In the genomic region with DNA sequence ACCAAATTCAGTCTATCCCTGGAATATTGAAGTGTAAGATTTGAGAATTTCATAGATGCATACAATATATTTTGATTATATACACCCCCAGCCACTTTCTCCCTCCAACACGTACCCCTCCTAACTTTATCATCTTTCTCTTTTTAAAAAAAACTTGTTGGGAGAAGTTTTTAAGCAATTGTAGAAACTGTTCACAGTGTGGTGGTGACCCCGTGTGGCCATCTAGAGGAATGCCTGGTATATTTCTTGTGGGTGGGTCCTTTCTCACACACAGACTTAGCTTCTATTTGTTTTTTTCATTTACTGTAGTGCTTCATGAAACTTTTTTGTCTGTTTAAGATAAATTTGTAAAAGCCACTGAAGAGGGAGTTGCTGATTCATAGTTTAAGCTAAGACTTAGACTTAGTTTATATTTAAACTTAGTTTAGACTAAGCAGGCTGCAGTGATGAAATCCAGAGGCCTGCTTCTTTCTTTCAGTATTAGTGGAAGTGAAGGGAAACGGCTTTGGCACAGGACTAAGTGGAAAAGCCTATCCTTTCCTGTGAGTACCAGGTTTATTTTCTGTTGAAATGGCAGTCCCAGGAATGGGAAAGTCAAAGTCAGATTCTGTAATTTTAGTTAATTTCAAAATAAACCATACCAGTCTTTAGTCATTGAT, we compare ENCODE assay signal across 9 mouse cellular contexts. TPM values are rescaled to one million over a fixed set of nuclear protein-coding genes. Genes with fewer than 3 reads are reported as not detected.
DNase-seq lines count a peak whose midpoint lies in the region; ATAC-seq and TF ChIP-seq lines count a peak whose summit lies in the region.
"Had no signal": no experiment of that assay in that cellular context is flagged by ENCODE, and none has a peak within 500 bp of the region (broad histone marks: within the 10 kb centered on the region; RNA-seq: fewer than 3 reads in every experiment).

No protein-coding gene starts in this region.

- H3K4me2 ChIP-seq in forebrain, embryonic 14.5 days (ENCODE audit: low read length), result no peak overlapping the region
- H3K4me2 ChIP-seq: midbrain, embryonic 12.5 days had no signal

- no peak overlapping the region for H3K27ac ChIP-seq in layer of hippocampus, adult 2 months
- no peak overlapping the region for H3K27ac ChIP-seq in forebrain, embryonic 14.5 days (ENCODE audit: low read depth, low read length)
- H3K27ac ChIP-seq: midbrain, embryonic 12.5 days had no signal

- H3K27me3 ChIP-seq in forebrain, embryonic 14.5 days (replicated peaks; ENCODE audit: control insufficient read depth, insufficient read depth, low read length), result no peaks in the 10 kb centered on the region
- H3K27me3 ChIP-seq: midbrain, embryonic 12.5 days had no signal

- H3K4me3 ChIP-seq in layer of hippocampus, adult 2 months, result no peak overlapping the region
- no peak overlapping the region for H3K4me3 ChIP-seq in forebrain, embryonic 14.5 days (ENCODE audit: low read depth, low read length)
- H3K4me3 ChIP-seq: midbrain, embryonic 12.5 days had no signal

- peaks cover 40% of the 10 kb centered on the region for H3K36me3 ChIP-seq in forebrain, embryonic 14.5 days (ENCODE audit: control insufficient read depth, insufficient read depth, low read length)

- no peaks in the 10 kb centered on the region for H3K9me3 ChIP-seq in forebrain, embryonic 14.5 days (replicated peaks; ENCODE audit: control insufficient read depth, low read length)
- H3K9me3 ChIP-seq: midbrain, embryonic 12.5 days had no signal

- peak; percentile 98 for ATAC-seq in CD4-positive, CD25-positive, alpha-beta regulatory T cell, adult 4 months
- ATAC-seq in forebrain, embryonic 14.5 days, result peak; percentile 58; the same call in 1 of the 2 replicates

- TF ChIP-seq CTCF in layer of hippocampus, adult 2 months (conservative IDR thresholded peaks at IDR 0.05), result peak; percentile 92

- no peaks in the 10 kb centered on the region for H3K4me1 ChIP-seq in forebrain, embryonic 14.5 days (ENCODE audit: control insufficient read depth, insufficient read depth, low read length)
- H3K4me1 ChIP-seq: midbrain, embryonic 12.5 days had no signal

- 47% methylated on average over 3 of the region's 3 CpGs for WGBS in forebrain, embryonic 14.5 days

- intact Hi-C loops in left cerebral cortex, postnatal 25 days (cut with DNase I), result loop anchor here (5.0 kb wide), 1 partner anchor 439 kb away; no protein-coding TSS in a partner anchor

- H3K9ac ChIP-seq in forebrain, embryonic 14.5 days (ENCODE audit: low read length), result no peak overlapping the region

- peak in 1 of 2 experiments; percentile 35 for DNase-seq in layer of hippocampus, adult 2 months (ENCODE audit: low spot score in 2 of 2)
- no peak for DNase-seq in layer of hippocampus, postnatal 36 days
- peak; percentile 64 for DNase-seq in Muller cell, postnatal 12 days (ENCODE audit: inconsistent ontology term)
- DNase-seq in forebrain, embryonic 14.5 days (ENCODE audit: low spot score), result peak; percentile 67
- peak; percentile 37 to 57 for DNase-seq in left cerebral cortex, postnatal 25 days (ENCODE audit: low spot score in 2 of 2)
- peak; percentile 39 for DNase-seq in retina, postnatal 7 days (ENCODE audit: low read depth, low spot score)
- DNase-seq in urinary bladder, postnatal 10 days (ENCODE audit: low spot score), result no peak

RNA-seq across cellular contexts. Expression of a gene that starts 13.0 kb away (rescaled TPM):
- 10 to 100 TPM; 18.0 to 25.9 TPM for total RNA-seq in layer of hippocampus, adult 2 months (2021)
- 10 to 100 TPM; 24.3 to 26.2 TPM for total RNA-seq in layer of hippocampus, postnatal 36 days (2021)
- polyA plus RNA-seq in CD4-positive, CD25-positive, alpha-beta regulatory T cell, adult 4 months (2017; shearing (Covaris generic)), result 1 to 10 TPM; 6.3 to 7.1 TPM
- polyA plus RNA-seq in forebrain, embryonic 14.5 days (2014; fragmentation: Nextera tagmentation; extraction: Ambion mirVana), result 16.6 and 18.5 TPM in 2 replicates
- 10 to 100 TPM; 24.4 to 25.5 TPM for total RNA-seq in left cerebral cortex, postnatal 25 days (2021)

RNA-seq across cellular contexts. Expression of a gene that starts 32.1 kb away (rescaled TPM):
- not detected for total RNA-seq in layer of hippocampus, adult 2 months (2021)
- total RNA-seq in layer of hippocampus, postnatal 36 days (2021), result not detected
- polyA plus RNA-seq in CD4-positive, CD25-positive, alpha-beta regulatory T cell, adult 4 months (2017; shearing (Covaris generic)), result not detected
- 0.11 TPM in 1 of 2 replicates, not detected in the other for polyA plus RNA-seq in forebrain, embryonic 14.5 days (2014; fragmentation: Nextera tagmentation; extraction: Ambion mirVana)
- total RNA-seq in left cerebral cortex, postnatal 25 days (2021), result not detected

Comparison
In these comparisons a context has a peak if more than half of its experiments do, and no peak if none do; other contexts are left out.
1. DNase-seq: peak in Muller cell, postnatal 12 days (single experiment), forebrain, embryonic 14.5 days (single experiment), left cerebral cortex, postnatal 25 days (2 of 2) and retina, postnatal 7 days (single experiment); none in layer of hippocampus, postnatal 36 days (0 of 2) and urinary bladder, postnatal 10 days (single experiment).